ENCODE assay signal across 11 mouse cellular contexts in the genomic region with DNA sequence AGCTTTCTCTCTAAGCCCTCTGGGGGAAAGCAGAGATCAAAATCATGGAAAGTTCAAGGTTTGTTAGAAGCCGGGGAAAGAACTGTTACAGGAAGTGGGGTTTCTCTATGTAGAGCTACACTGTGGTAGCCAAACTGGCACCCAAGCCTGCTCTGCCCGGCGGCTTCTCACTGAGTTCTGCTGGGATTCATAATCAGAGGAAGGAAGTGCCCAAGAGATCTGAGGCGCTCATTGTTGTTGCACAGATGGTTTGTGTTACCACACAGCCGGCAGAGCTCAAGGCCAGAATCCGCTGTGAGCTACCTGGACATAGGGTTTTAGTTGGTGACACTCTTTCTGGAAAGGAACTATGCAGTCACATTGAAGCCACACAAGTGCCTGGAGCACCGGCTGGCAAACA. TPM values are rescaled to one million over a fixed set of nuclear protein-coding genes. Genes with fewer than 3 reads are reported as not detected.
DNase-seq lines count a peak whose midpoint lies in the region; ATAC-seq lines count a peak whose summit lies in the region.
"Had no signal": no experiment of that assay in that cellular context is flagged by ENCODE, and none has a peak within 500 bp of the region (broad histone marks: within the 10 kb centered on the region; RNA-seq: fewer than 3 reads in every experiment).

No protein-coding gene starts in this region.

- no peak overlapping the region for H3K9ac ChIP-seq in hindbrain, embryonic 16.5 days (ENCODE audit: low read depth, low read length)
- peak overlapping the region; percentile 11; the same call in 1 of the 2 replicates for H3K9ac ChIP-seq in intestine, embryonic 16.5 days (ENCODE audit: low read depth, low read length)
- H3K9ac ChIP-seq in hindbrain, embryonic 12.5 days: no peak overlapping the region
- H3K9ac ChIP-seq: hindbrain, embryonic 15.5 days had no signal

- WGBS in hindbrain, embryonic 10.5 days: 66% methylated on average over 7 of the region's 7 CpGs
- 80% methylated on average over 7 of the region's 7 CpGs for WGBS in hindbrain, embryonic 16.5 days
- WGBS in intestine, embryonic 16.5 days: 77% methylated on average over 7 of the region's 7 CpGs
- WGBS in hindbrain, embryonic 12.5 days: 70% methylated on average over 7 of the region's 7 CpGs

- H3K4me3 ChIP-seq in hindbrain, embryonic 10.5 days: no peak overlapping the region
- no peak overlapping the region for H3K4me3 ChIP-seq in hindbrain, embryonic 16.5 days (ENCODE audit: low read length)
- no peak overlapping the region for H3K4me3 ChIP-seq in intestine, embryonic 16.5 days (ENCODE audit: low read length)
- no peak overlapping the region for H3K4me3 ChIP-seq in hindbrain, embryonic 12.5 days
- H3K4me3 ChIP-seq: hindbrain, embryonic 15.5 days; myocyte had no signal

- H3K36me3 ChIP-seq in hindbrain, embryonic 10.5 days: no peaks in the 10 kb centered on the region
- no peaks in the 10 kb centered on the region for H3K36me3 ChIP-seq in hindbrain, embryonic 16.5 days (ENCODE audit: control insufficient read depth, insufficient read depth, low read length)
- no peaks in the 10 kb centered on the region for H3K36me3 ChIP-seq in intestine, embryonic 16.5 days (ENCODE audit: control insufficient read depth, insufficient read depth, low read length)
- no peaks in the 10 kb centered on the region for H3K36me3 ChIP-seq in hindbrain, embryonic 12.5 days
- H3K36me3 ChIP-seq: hindbrain, embryonic 15.5 days had no signal

- H3K27ac ChIP-seq in hindbrain, embryonic 10.5 days: peak overlapping the region; percentile 62
- H3K27ac ChIP-seq in hindbrain, embryonic 16.5 days (ENCODE audit: low read depth, low read length): no peak overlapping the region
- H3K27ac ChIP-seq in intestine, embryonic 16.5 days (ENCODE audit: low read length): peak overlapping the region; percentile 68
- no peak overlapping the region for H3K27ac ChIP-seq in hindbrain, embryonic 12.5 days
- H3K27ac ChIP-seq: hindbrain, embryonic 15.5 days had no signal

- no peak for ATAC-seq in hindbrain, embryonic 16.5 days
- ATAC-seq in common myeloid progenitor, adult 5-6 weeks (replicated peaks; ENCODE audit: low read depth, poor library complexity, severe bottlenecking): peak; percentile 39
- ATAC-seq in intestine, embryonic 16.5 days: no peak
- ATAC-seq in hindbrain, embryonic 12.5 days (ENCODE audit: low FRiP score): no peak

- H3K27me3 ChIP-seq in hindbrain, embryonic 10.5 days (ENCODE audit: insufficient read depth, poor library complexity, severe bottlenecking): no peaks in the 10 kb centered on the region; the same call in 1 of the 2 replicates
- no peaks in the 10 kb centered on the region for H3K27me3 ChIP-seq in hindbrain, embryonic 16.5 days (replicated peaks; ENCODE audit: control insufficient read depth, insufficient read depth, low read length)
- no peaks in the 10 kb centered on the region for H3K27me3 ChIP-seq in intestine, embryonic 16.5 days (replicated peaks; ENCODE audit: control insufficient read depth, insufficient read depth, low read length)
- no peaks in the 10 kb centered on the region for H3K27me3 ChIP-seq in hindbrain, embryonic 12.5 days
- H3K27me3 ChIP-seq: hindbrain, embryonic 15.5 days had no signal

- H3K4me1 ChIP-seq in hindbrain, embryonic 10.5 days (replicated peaks): peaks cover 33% of the 10 kb centered on the region
- H3K4me1 ChIP-seq in hindbrain, embryonic 16.5 days (ENCODE audit: control insufficient read depth, insufficient read depth, low read depth, low read length): no peaks in the 10 kb centered on the region
- peaks cover 13% of the 10 kb centered on the region for H3K4me1 ChIP-seq in intestine, embryonic 16.5 days (ENCODE audit: control insufficient read depth, insufficient read depth, low read length)
- 0 out of 2 replicates have a peak, but pooled peaks cover 2% of the 10 kb centered on the region for H3K4me1 ChIP-seq in hindbrain, embryonic 12.5 days
- H3K4me1 ChIP-seq: hindbrain, embryonic 15.5 days had no signal

- H3K9me3 ChIP-seq in hindbrain, embryonic 10.5 days: no peaks in the 10 kb centered on the region
- H3K9me3 ChIP-seq in hindbrain, embryonic 16.5 days (ENCODE audit: control insufficient read depth, low read length): no peaks in the 10 kb centered on the region
- no peaks in the 10 kb centered on the region for H3K9me3 ChIP-seq in intestine, embryonic 16.5 days (ENCODE audit: control insufficient read depth, low read length)
- H3K9me3 ChIP-seq in hindbrain, embryonic 12.5 days (replicated peaks): no peaks in the 10 kb centered on the region
- H3K9me3 ChIP-seq: hindbrain, embryonic 15.5 days had no signal

- DNase-seq in hindbrain, embryonic 10.5 days (ENCODE audit: low spot score): no peak
- peak; percentile 73 for DNase-seq in lung, postnatal 36 days
- no peak for DNase-seq in embryo, embryonic 10.5 days (ENCODE audit: low spot score)
- DNase-seq in left cerebral cortex, adult 9 months (ENCODE audit: low spot score in 2 of 2): no peak
- DNase-seq: cerebellum, adult 9-10 months had no signal

- H3K4me2 ChIP-seq in hindbrain, embryonic 16.5 days (ENCODE audit: low read length): no peak overlapping the region
- no peak overlapping the region for H3K4me2 ChIP-seq in intestine, embryonic 16.5 days (ENCODE audit: low read depth, low read length)
- H3K4me2 ChIP-seq in hindbrain, embryonic 12.5 days (replicated peaks): no peak overlapping the region
- H3K4me2 ChIP-seq: hindbrain, embryonic 15.5 days had no signal

RNA-seq across cellular contexts. Expression of gene Rassf3, which starts 21.8 kb away (rescaled TPM):
- 8.0 and 11.4 TPM in 2 replicates for polyA plus RNA-seq in hindbrain, embryonic 10.5 days (2016; fragmentation: Nextera tagmentation; extraction: Ambion mirVana)
- polyA plus RNA-seq in hindbrain, embryonic 16.5 days (2015; fragmentation: Nextera tagmentation; extraction: Ambion mirVana): 5.3 and 6.0 TPM in 2 replicates
- total RNA-seq in common myeloid progenitor, adult 5-6 weeks (2017): 17.6 and 20.8 TPM in 2 replicates
- 15.7 and 22.2 TPM in 2 replicates for polyA plus RNA-seq in intestine, embryonic 16.5 days (2015; fragmentation: Nextera tagmentation; extraction: Ambion mirVana)
- 12.7 and 13.4 TPM in 2 replicates for polyA plus RNA-seq in hindbrain, embryonic 12.5 days (2016; fragmentation: Nextera tagmentation; extraction: Ambion mirVana)

Comparison
In these comparisons a context has a peak if more than half of its experiments do, and no peak if none do; other contexts are left out.
1. H3K27ac ChIP-seq: peak in hindbrain, embryonic 10.5 days (single experiment) and intestine, embryonic 16.5 days (single experiment); none in hindbrain, embryonic 16.5 days (single experiment) and hindbrain, embryonic 12.5 days (single experiment).